Mouse (Mus musculus) gastrocnemius, postnatal 14 days (tissue): ENCODE data around the gene Runx2. TPM values are rescaled to one million over a fixed set of nuclear protein-coding genes. Genes with fewer than 3 reads are reported as not detected.

Experiments
- DNase-seq: peaks from one replicate; pipeline ENCODE4 v3.0.0; 2021; ENCODE audit warnings: mixed read lengths
- intact Hi-C: fragments of 180-260 bp; cut with DNase I; formaldehyde crosslinking; loops from one replicate; pipeline ENCODE4 v1.15.1; 2025; ENCODE audit warnings: low total_unique reads
- long read RNA-seq, 2 experiments: library from polyadenylated mRNA; stranded (forward); transcript quantifications; one replicate each; pipeline ENCODE4 v2.0.0; 2021
- total RNA-seq, 2 experiments: library from RNA; stranded (reverse); gene quantifications; 2 replicates each; pipeline ENCODE4 v1.2.3; 2021

Runx2 gene
- under 1 TPM; 0.25 to 0.38 TPM for total RNA-seq
- long read RNA-seq, experiment 1, partial matches to known transcripts = 0 of 2 reads
- long read RNA-seq, experiment 1, other reads (novel, unspliced or antisense) = 2 of 2 reads
- long read RNA-seq, experiment 2 = 0 reads

GRCm38 (mm10) chr17:44814508-44815175 is at the start of gene Runx2:
Gene Runx2 (minus strand): TSS chr17:44814797.
- intact Hi-C loops = no loop called here
- DNase-seq = no peak

GRCm38 (mm10) chr17:44863165-44863564 is 48.6 kb upstream of the Runx2 start:
- intact Hi-C loops = no loop called here
- DNase-seq = no peak

DNA sequence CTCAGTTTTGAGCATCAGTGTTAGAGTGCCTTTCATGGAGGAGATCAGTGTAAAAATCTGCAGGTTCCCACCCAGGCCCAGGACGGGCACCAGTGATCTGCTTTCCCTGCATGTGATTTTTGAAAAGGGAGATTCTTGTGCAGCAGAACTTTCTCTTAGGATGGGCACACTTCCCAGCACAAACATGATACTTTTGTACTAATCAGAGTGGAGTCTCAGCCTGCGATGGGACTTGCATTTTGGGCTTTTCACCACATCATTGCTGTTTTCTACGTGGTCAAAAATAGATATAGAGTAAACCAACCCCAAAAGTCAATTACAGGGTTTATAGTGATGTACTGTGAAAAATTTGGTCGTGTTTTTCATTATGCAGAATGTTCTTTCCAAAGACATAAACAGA is 27.6 kb upstream of the Runx2 start:
- no peak for DNase-seq
- intact Hi-C loops = no loop called here

- DNase-seq = no peak
- intact Hi-C loops = no loop called here
Observed at GRCm38 (mm10) chr17:44831201-44831600, 16.6 kb upstream of the Runx2 start.

GRCm38 (mm10) chr17:44829587-44829986 is 15.0 kb upstream of the Runx2 start:
- intact Hi-C loops = no loop called here
- no peak for DNase-seq

- no peak for DNase-seq
- intact Hi-C loops = no loop called here
Observed at GRCm38 (mm10) chr17:44827964-44828363, 13.4 kb upstream of the Runx2 start.

DNA sequence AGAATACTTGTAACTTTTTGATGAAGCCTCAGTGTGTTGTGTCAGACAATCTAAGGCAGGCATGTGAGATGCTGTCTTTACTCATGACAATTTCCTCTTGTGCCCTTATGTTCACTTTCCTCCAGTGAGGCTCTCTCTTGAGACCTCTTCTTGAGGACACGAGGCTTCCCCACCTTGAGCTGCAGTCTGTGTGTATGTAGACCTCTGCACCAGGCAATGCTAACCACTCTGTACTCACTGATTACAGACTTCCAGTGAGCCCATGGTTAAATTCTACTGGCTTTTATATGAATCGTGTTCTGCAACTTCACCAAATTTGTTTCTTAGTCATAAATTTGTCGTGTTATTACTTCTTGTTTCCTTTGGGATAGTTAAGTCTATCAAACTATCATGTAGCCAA is 12.5 kb upstream of the Runx2 start:
- intact Hi-C loops = no loop called here
- DNase-seq = no peak

DNA sequence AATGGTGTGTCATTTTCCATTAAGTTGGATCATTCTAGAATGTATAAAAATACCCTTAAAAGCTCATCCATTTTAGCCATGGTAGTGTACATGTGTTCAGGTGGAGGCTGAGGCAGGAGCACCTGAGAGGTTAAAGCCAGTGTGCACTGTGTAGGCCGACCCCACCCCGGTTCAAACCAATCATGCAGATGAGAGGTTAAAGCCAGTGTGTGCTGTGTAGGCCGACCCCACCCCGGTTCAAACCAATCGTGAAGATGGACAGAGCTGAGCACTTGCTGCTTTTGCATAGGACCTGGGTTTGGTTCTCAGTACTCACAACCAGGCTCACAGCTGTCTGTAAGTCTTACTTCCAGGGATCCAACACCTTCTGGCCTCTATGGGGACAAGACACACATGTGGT is 7.3 kb upstream of the Runx2 start:
- intact Hi-C loops = no loop called here
- DNase-seq = no peak

GRCm38 (mm10) chr17:44819816-44820215 is 5.2 kb upstream of the Runx2 start:
- intact Hi-C loops = no loop called here
- no peak for DNase-seq

DNA sequence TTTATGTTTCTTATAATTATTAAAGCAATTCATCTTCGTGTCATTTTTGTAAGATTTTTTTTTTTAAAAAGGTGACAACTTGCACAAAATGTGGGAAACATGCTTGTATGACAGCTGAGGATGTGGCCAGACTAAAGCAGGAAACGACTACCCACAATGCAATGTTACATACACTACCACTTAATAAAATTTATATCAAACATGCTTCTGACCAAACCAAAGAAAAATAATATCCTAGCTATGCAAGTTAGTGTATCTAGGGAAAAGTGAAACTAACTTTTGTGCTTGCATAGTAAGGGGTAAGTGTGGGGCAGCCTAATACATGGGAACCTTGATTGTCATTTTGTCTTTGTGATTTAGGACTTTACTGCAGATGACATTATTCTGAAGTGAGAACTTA is 4.2 kb upstream of the Runx2 start:
- no peak for DNase-seq
- intact Hi-C loops = no loop called here

DNA sequence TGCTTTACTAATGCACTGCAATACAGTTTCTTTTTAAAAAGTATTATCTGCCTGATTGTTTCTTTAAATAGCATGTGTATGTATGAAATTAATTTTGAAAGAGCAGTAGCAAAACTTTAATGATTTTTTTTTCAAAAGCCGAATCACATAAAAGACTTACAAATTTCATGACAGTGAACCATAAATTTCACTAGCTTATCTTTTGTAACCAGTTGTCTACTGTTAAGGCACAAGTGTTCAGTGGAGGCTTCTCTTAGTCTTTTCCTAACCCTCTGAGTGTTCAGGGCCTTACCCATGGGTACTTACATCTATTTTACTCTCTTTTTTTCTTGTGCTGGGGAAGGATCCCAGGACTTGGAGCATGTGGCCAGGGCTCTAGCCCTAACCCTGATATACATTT is 7.6 kb downstream of the Runx2 start:
- no peak for DNase-seq
- intact Hi-C loops = no loop called here

DNA sequence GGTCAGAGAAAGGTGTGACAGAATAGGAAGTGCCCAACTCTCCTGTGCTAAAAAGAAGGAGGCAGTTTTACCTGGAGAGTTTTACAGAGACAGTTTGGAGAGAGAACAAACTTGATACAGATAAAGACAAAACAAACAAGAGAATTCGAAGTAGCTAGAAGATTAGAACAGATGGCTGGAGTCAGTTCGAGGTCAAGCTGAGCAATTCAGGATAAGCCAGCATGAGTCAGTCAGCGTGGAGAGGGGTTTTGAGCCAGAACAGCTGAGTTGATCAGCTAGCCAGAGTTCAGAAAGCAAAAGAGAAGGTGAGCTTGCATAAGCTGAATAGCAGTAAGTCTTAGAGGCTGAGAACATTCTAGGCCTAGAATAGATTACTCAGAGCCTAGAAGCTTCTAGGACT is 17.3 kb downstream of the Runx2 start:
- DNase-seq = no peak
- intact Hi-C loops = no loop called here

DNA sequence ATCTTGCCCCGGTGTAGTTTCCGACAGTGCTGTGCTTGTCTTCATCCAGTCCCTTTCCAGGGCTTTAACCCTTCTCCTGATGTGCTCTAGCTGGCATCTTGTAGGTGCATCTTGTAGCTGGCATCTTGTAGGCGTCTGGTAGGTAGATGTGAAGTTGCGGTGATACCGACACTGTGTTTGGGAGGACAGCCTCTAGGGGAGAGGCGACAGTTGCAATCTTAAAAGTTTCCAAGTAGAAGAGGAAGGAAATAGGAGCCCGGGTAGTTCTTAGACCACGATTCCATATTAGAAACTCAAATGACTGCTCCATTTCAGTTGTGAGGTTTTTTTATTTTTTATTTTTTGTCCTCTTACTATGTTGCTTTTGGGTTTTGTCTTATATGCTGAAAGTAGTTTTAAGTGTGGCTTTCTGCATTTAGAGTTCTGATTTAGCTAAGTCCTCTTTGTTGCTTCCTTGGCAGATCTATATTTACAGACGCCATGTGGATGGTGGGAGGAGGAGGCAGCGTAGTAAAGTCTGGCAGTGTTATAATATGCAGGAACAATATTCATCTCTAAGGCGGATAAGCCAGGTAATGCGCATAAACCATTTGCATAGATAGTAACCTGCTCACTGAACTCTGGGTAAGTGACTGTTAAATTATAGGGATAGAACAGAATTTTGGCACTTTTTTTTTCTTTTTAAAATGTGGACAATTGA is 22.2 kb downstream of the Runx2 start:
- no peak for DNase-seq
- intact Hi-C loops = no loop called here

GRCm38 (mm10) chr17:44788982-44789747 is 25.4 kb downstream of the Runx2 start:
- intact Hi-C loops = no loop called here

GRCm38 (mm10) chr17:44783143-44783542 is 31.5 kb downstream of the Runx2 start:
- no peak for DNase-seq
- intact Hi-C loops = no loop called here

More at GRCm38 (mm10) chr17:44788982-44789747, 25.4 kb downstream of the Runx2 start:
- DNase-seq = no peak

- no peak for DNase-seq
- intact Hi-C loops = no loop called here
Observed at GRCm38 (mm10) chr17:44782366-44782765, 32.2 kb downstream of the Runx2 start.

DNA sequence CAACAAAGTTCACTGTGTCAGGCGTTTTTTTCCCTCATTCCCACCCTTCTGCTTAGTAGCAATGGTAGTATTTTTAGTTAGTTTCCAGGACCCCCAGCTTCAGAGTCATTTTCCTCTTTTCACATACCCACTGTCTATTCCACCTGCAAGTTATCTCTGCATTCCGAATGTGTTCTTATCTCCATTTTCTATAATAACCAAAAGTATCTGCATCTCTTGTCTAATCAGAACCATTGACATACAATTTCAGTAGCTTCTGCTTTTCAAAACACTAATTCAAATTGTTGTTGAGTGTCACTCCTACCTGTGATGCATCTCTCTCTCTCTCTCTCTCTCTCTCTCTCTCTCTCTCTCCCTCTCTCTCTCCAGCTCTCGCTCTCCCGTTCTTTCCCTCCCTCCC is 34.2 kb downstream of the Runx2 start:
- intact Hi-C loops = no loop called here
- DNase-seq = no peak

DNA sequence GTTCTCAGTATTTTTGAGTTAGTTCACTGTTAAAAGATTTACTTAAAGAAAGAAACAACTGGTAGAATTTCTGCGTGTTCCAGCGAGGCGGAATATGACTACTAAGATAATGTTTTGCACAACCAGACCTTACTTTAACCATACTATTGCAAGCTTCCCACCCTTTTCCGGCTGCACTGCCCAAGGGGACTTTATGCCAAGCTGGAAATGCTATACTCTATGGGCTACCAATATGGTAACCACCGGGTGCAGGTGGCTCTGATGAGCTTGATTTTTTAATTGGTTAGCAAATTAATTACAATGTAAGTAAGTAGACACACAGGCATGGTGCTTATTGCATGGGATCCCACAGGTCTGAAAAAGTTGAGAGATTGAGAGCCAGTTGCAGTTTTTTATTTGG is 36.5 kb downstream of the Runx2 start:
- intact Hi-C loops = no loop called here
- no peak for DNase-seq

- peak; percentile 73 for DNase-seq
- intact Hi-C loops = no loop called here
Observed at GRCm38 (mm10) chr17:44777337-44777804, 37.2 kb downstream of the Runx2 start.

- intact Hi-C loops = no loop called here
- DNase-seq = peak; percentile 95
Observed at GRCm38 (mm10) chr17:44776738-44777270, 37.8 kb downstream of the Runx2 start, which contains the start of gene Supt3. Gene Supt3 (plus strand): TSS chr17:44777152.
